Mouse (Mus musculus): ENCODE measurements at regions not wholly inside any gene's neighbourhood (a gene's known extent, or its start where the extent isn't known, plus 50 kb on each side); places are given as distances from the start of the nearest gene placed in this dataset.

GRCm38 (mm10) chr12:27564641-27565306 is 222.4 kb upstream of the Sox11 start:
- Histone ChIP-seq H3K27ac (ENCODE audit: insufficient read depth, low read length) (no peak overlapping the region), H3K4me3 (ENCODE audit: insufficient read depth, low read length) (no peak overlapping the region), H3K4me1 (ENCODE audit: control insufficient read depth, insufficient read depth, low read length) (0 out of 2 replicates have a peak, but pooled peaks cover 1% of the 10 kb centered on the region)
- TF ChIP-seq CTCF (IDR thresholded peaks at IDR 0.05; ENCODE audit: extremely low read depth, insufficient read depth, low read length): no peak
- no peak for TF ChIP-seq POLR2A (IDR thresholded peaks at IDR 0.05; ENCODE audit: extremely low read depth, insufficient read depth, low read length)

GRCm38 (mm10) chr12:27563900-27564299 is 221.5 kb upstream of the Sox11 start:
- H3K27ac ChIP-seq (ENCODE audit: insufficient read depth, low read length): no peak overlapping the region
- H3K4me1 ChIP-seq (ENCODE audit: control insufficient read depth, insufficient read depth, low read length): 0 out of 2 replicates have a peak, but pooled peaks cover 1% of the 10 kb centered on the region
- no peak overlapping the region for H3K4me3 ChIP-seq (ENCODE audit: insufficient read depth, low read length)
- TF ChIP-seq POLR2A (IDR thresholded peaks at IDR 0.05; ENCODE audit: extremely low read depth, insufficient read depth, low read length): no peak
- no peak for TF ChIP-seq CTCF (IDR thresholded peaks at IDR 0.05; ENCODE audit: extremely low read depth, insufficient read depth, low read length)

GRCm38 (mm10) chr12:27552809-27553208 is 210.4 kb upstream of the Sox11 start:
- Histone ChIP-seq H3K4me1 (ENCODE audit: control insufficient read depth, insufficient read depth, low read length) (no peaks in the 10 kb centered on the region), H3K27ac (ENCODE audit: insufficient read depth, low read length) (no peak overlapping the region), H3K4me3 (ENCODE audit: insufficient read depth, low read length) (no peak overlapping the region)
- no peak for TF ChIP-seq CTCF (IDR thresholded peaks at IDR 0.05; ENCODE audit: extremely low read depth, insufficient read depth, low read length)
- no peak for TF ChIP-seq POLR2A (IDR thresholded peaks at IDR 0.05; ENCODE audit: extremely low read depth, insufficient read depth, low read length)

- TF ChIP-seq CTCF (IDR thresholded peaks at IDR 0.05; ENCODE audit: extremely low read depth, insufficient read depth, low read length) (no peak), POLR2A (IDR thresholded peaks at IDR 0.05; ENCODE audit: extremely low read depth, insufficient read depth, low read length) (no peak)
- H3K4me3 ChIP-seq (ENCODE audit: insufficient read depth, low read length): no peak overlapping the region
- H3K27ac ChIP-seq (ENCODE audit: insufficient read depth, low read length): no peak overlapping the region
- H3K4me1 ChIP-seq (ENCODE audit: control insufficient read depth, insufficient read depth, low read length): no peaks in the 10 kb centered on the region
These were observed 195.8 kb upstream of the Sox11 start for GRCm38 (mm10) chr12:27538210-27538609.

GRCm38 (mm10) chr12:27537507-27537906 is 195.1 kb upstream of the Sox11 start:
- H3K4me1 ChIP-seq (ENCODE audit: control insufficient read depth, insufficient read depth, low read length): no peaks in the 10 kb centered on the region
- TF ChIP-seq POLR2A (IDR thresholded peaks at IDR 0.05; ENCODE audit: extremely low read depth, insufficient read depth, low read length) (no peak), CTCF (IDR thresholded peaks at IDR 0.05; ENCODE audit: extremely low read depth, insufficient read depth, low read length) (no peak)
- H3K27ac ChIP-seq (ENCODE audit: insufficient read depth, low read length): no peak overlapping the region
- no peak overlapping the region for H3K4me3 ChIP-seq (ENCODE audit: insufficient read depth, low read length)

GRCm38 (mm10) chr12:27537017-27537416 is 194.6 kb upstream of the Sox11 start:
- no peak overlapping the region for H3K27ac ChIP-seq (ENCODE audit: insufficient read depth, low read length)
- TF ChIP-seq CTCF (IDR thresholded peaks at IDR 0.05; ENCODE audit: extremely low read depth, insufficient read depth, low read length): no peak
- no peak for TF ChIP-seq POLR2A (IDR thresholded peaks at IDR 0.05; ENCODE audit: extremely low read depth, insufficient read depth, low read length)
- no peak overlapping the region for H3K4me3 ChIP-seq (ENCODE audit: insufficient read depth, low read length)
- H3K4me1 ChIP-seq (ENCODE audit: control insufficient read depth, insufficient read depth, low read length): no peaks in the 10 kb centered on the region

- TF ChIP-seq POLR2A (IDR thresholded peaks at IDR 0.05; ENCODE audit: extremely low read depth, insufficient read depth, low read length) (no peak), CTCF (IDR thresholded peaks at IDR 0.05; ENCODE audit: extremely low read depth, insufficient read depth, low read length) (no peak)
- Histone ChIP-seq H3K4me3 (ENCODE audit: insufficient read depth, low read length) (no peak overlapping the region), H3K27ac (ENCODE audit: insufficient read depth, low read length) (no peak overlapping the region), H3K4me1 (ENCODE audit: control insufficient read depth, insufficient read depth, low read length) (no peaks in the 10 kb centered on the region)
These were observed 183.2 kb upstream of the Sox11 start for GRCm38 (mm10) chr12:27525604-27526003.

- Histone ChIP-seq H3K4me1 (ENCODE audit: control insufficient read depth, insufficient read depth, low read length) (no peaks in the 10 kb centered on the region), H3K4me3 (ENCODE audit: insufficient read depth, low read length) (no peak overlapping the region), H3K27ac (ENCODE audit: insufficient read depth, low read length) (no peak overlapping the region)
- no peak for TF ChIP-seq POLR2A (IDR thresholded peaks at IDR 0.05; ENCODE audit: extremely low read depth, insufficient read depth, low read length)
- TF ChIP-seq CTCF (IDR thresholded peaks at IDR 0.05; ENCODE audit: extremely low read depth, insufficient read depth, low read length): no peak
These were observed 170.9 kb upstream of the Sox11 start for GRCm38 (mm10) chr12:27513253-27513652.

GRCm38 (mm10) chr12:27508226-27508560 is 165.8 kb upstream of the Sox11 start:
- Histone ChIP-seq H3K4me1 (ENCODE audit: control insufficient read depth, insufficient read depth, low read length) (no peaks in the 10 kb centered on the region), H3K27ac (ENCODE audit: insufficient read depth, low read length) (no peak overlapping the region), H3K4me3 (ENCODE audit: insufficient read depth, low read length) (no peak overlapping the region)
- TF ChIP-seq CTCF (IDR thresholded peaks at IDR 0.05; ENCODE audit: extremely low read depth, insufficient read depth, low read length) (no peak), POLR2A (IDR thresholded peaks at IDR 0.05; ENCODE audit: extremely low read depth, insufficient read depth, low read length) (no peak)

GRCm38 (mm10) chr12:27507523-27508225 is 165.3 kb upstream of the Sox11 start:
- H3K4me3 ChIP-seq (ENCODE audit: insufficient read depth, low read length): no peak overlapping the region
- TF ChIP-seq CTCF (IDR thresholded peaks at IDR 0.05; ENCODE audit: extremely low read depth, insufficient read depth, low read length) (no peak), POLR2A (IDR thresholded peaks at IDR 0.05; ENCODE audit: extremely low read depth, insufficient read depth, low read length) (no peak)

More at GRCm38 (mm10) chr12:27507523-27508225, 165.3 kb upstream of the Sox11 start:
- Histone ChIP-seq H3K27ac (ENCODE audit: insufficient read depth, low read length) (no peak overlapping the region), H3K4me1 (ENCODE audit: control insufficient read depth, insufficient read depth, low read length) (no peaks in the 10 kb centered on the region)

Data from cortical plate, adult 2 months (tissue).